Comparison of ENCODE assay signal across 11 mouse cellular contexts in genomic region chr13:45513009-45513984, GRCm38 (mm10). TPM values are rescaled to one million over a fixed set of nuclear protein-coding genes. Genes with fewer than 3 reads are reported as not detected.
DNase-seq lines count a peak whose midpoint lies in the region; ATAC-seq and TF ChIP-seq lines count a peak whose summit lies in the region.
"Had no signal": no experiment of that assay in that cellular context is flagged by ENCODE, and none has a peak within 500 bp of the region (broad histone marks: within the 10 kb centered on the region; RNA-seq: fewer than 3 reads in every experiment).

No protein-coding gene starts in this region.

- 0 out of 2 replicates have a peak overlapping the region, but pooled peaks have one; percentile 38 for H3K4me2 ChIP-seq in heart, embryonic 12.5 days
- H3K4me2 ChIP-seq in midbrain, embryonic 12.5 days (replicated peaks), result no peak overlapping the region
- no peak overlapping the region for H3K4me2 ChIP-seq in midbrain, embryonic 16.5 days (ENCODE audit: low read length)
- no peak overlapping the region for H3K4me2 ChIP-seq in heart, postnatal 0 days (ENCODE audit: low read depth, low read length)
- no peak overlapping the region for H3K4me2 ChIP-seq in stomach, embryonic 16.5 days (ENCODE audit: low read depth, low read length)
- no peak overlapping the region for H3K4me2 ChIP-seq in neural tube, embryonic 15.5 days
- H3K4me2 ChIP-seq: hindbrain, embryonic 14.5 days had no signal

- no peak for TF ChIP-seq EP300 in heart, postnatal 0 days (IDR thresholded peaks at IDR 0.05; ENCODE audit: low read depth)

- H3K9ac ChIP-seq in heart, embryonic 12.5 days, result no peak overlapping the region
- H3K9ac ChIP-seq in midbrain, embryonic 12.5 days (replicated peaks), result peak overlapping the region; percentile 15
- no peak overlapping the region for H3K9ac ChIP-seq in midbrain, embryonic 16.5 days (ENCODE audit: low read depth, low read length)
- H3K9ac ChIP-seq in heart, postnatal 0 days (replicated peaks; ENCODE audit: low read depth, low read length), result no peak overlapping the region
- H3K9ac ChIP-seq in stomach, embryonic 16.5 days (ENCODE audit: low read length), result no peak overlapping the region
- no peak overlapping the region for H3K9ac ChIP-seq in neural tube, embryonic 15.5 days (replicated peaks)
- H3K9ac ChIP-seq: hindbrain, embryonic 14.5 days had no signal

- TF ChIP-seq CTCF in heart, postnatal 0 days (IDR thresholded peaks at IDR 0.05; ENCODE audit: low read depth), result no peak

- H3K27ac ChIP-seq in heart, embryonic 12.5 days (ENCODE audit: poor library complexity, severe bottlenecking), result peak overlapping the region; percentile 63
- H3K27ac ChIP-seq in midbrain, embryonic 12.5 days (replicated peaks), result no peak overlapping the region
- H3K27ac ChIP-seq in midbrain, embryonic 16.5 days (ENCODE audit: low read length), result no peak overlapping the region
- peak overlapping the region; percentile 47; the same call in 1 of the 2 replicates for H3K27ac ChIP-seq in heart, postnatal 0 days (ENCODE audit: low read depth)
- peak overlapping the region; percentile 18; the same call in 1 of the 2 replicates for H3K27ac ChIP-seq in stomach, embryonic 16.5 days (ENCODE audit: low read length)
- H3K27ac ChIP-seq in neural tube, embryonic 15.5 days (replicated peaks), result no peak overlapping the region
- H3K27ac ChIP-seq: hindbrain, embryonic 14.5 days; macrophage had no signal

- WGBS in heart, embryonic 12.5 days, result 52% methylated on average over 12 of the region's 12 CpGs
- WGBS in midbrain, embryonic 12.5 days, result 76% methylated on average over 12 of the region's 12 CpGs
- 74% methylated on average over 12 of the region's 12 CpGs for WGBS in midbrain, embryonic 16.5 days
- WGBS in heart, postnatal 0 days, result 47% methylated on average over 12 of the region's 12 CpGs
- WGBS in stomach, embryonic 16.5 days, result 64% methylated on average over 12 of the region's 12 CpGs
- 85% methylated on average over 12 of the region's 12 CpGs for WGBS in neural tube, embryonic 15.5 days

- H3K9me3 ChIP-seq in heart, embryonic 12.5 days (replicated peaks), result no peaks in the 10 kb centered on the region
- H3K9me3 ChIP-seq in midbrain, embryonic 12.5 days, result no peaks in the 10 kb centered on the region
- H3K9me3 ChIP-seq in midbrain, embryonic 16.5 days (replicated peaks; ENCODE audit: control insufficient read depth, low read length, poor library complexity, severe bottlenecking), result no peaks in the 10 kb centered on the region
- H3K9me3 ChIP-seq in heart, postnatal 0 days (replicated peaks; ENCODE audit: control insufficient read depth, low read length), result no peaks in the 10 kb centered on the region
- H3K9me3 ChIP-seq in stomach, embryonic 16.5 days (replicated peaks; ENCODE audit: control insufficient read depth, low read length), result no peaks in the 10 kb centered on the region
- no peaks in the 10 kb centered on the region for H3K9me3 ChIP-seq in neural tube, embryonic 15.5 days (replicated peaks)

- no peaks in the 10 kb centered on the region for H3K27me3 ChIP-seq in heart, embryonic 12.5 days (replicated peaks)
- peaks cover 33% of the 10 kb centered on the region for H3K27me3 ChIP-seq in midbrain, embryonic 12.5 days
- H3K27me3 ChIP-seq in midbrain, embryonic 16.5 days (ENCODE audit: control insufficient read depth, insufficient read depth, low read depth, low read length), result no peaks in the 10 kb centered on the region
- no peaks in the 10 kb centered on the region for H3K27me3 ChIP-seq in heart, postnatal 0 days (ENCODE audit: control insufficient read depth, insufficient read depth, low read length)
- H3K27me3 ChIP-seq in stomach, embryonic 16.5 days (ENCODE audit: control insufficient read depth, insufficient read depth, low read length), result no peaks in the 10 kb centered on the region
- no peaks in the 10 kb centered on the region for H3K27me3 ChIP-seq in neural tube, embryonic 15.5 days (replicated peaks)

- no peak for DNase-seq in heart, adult 18-20 months
- no peak for DNase-seq in heart, postnatal 0 days (ENCODE audit: low spot score)
- no peak for DNase-seq in ovary, postnatal 10 days (ENCODE audit: low spot score)
- DNase-seq: right cerebral cortex, adult 18-20 months had no signal

- peaks cover 18% of the 10 kb centered on the region for H3K36me3 ChIP-seq in heart, embryonic 12.5 days
- no peaks in the 10 kb centered on the region for H3K36me3 ChIP-seq in midbrain, embryonic 12.5 days
- no peaks in the 10 kb centered on the region for H3K36me3 ChIP-seq in midbrain, embryonic 16.5 days (ENCODE audit: control insufficient read depth, insufficient read depth, low read length)
- peaks cover 20% of the 10 kb centered on the region for H3K36me3 ChIP-seq in heart, postnatal 0 days (replicated peaks; ENCODE audit: control insufficient read depth, insufficient read depth, low read length)
- H3K36me3 ChIP-seq in stomach, embryonic 16.5 days (ENCODE audit: control insufficient read depth, insufficient read depth, low read length), result no peaks in the 10 kb centered on the region
- H3K36me3 ChIP-seq in neural tube, embryonic 15.5 days, result no peaks in the 10 kb centered on the region

- peaks cover 86% of the 10 kb centered on the region for H3K4me1 ChIP-seq in heart, embryonic 12.5 days (replicated peaks)
- peaks cover 32% of the 10 kb centered on the region for H3K4me1 ChIP-seq in midbrain, embryonic 12.5 days
- peaks cover 25% of the 10 kb centered on the region for H3K4me1 ChIP-seq in midbrain, embryonic 16.5 days (ENCODE audit: control insufficient read depth, insufficient read depth, low read length)
- peaks cover 64% of the 10 kb centered on the region for H3K4me1 ChIP-seq in heart, postnatal 0 days (ENCODE audit: control insufficient read depth, insufficient read depth)
- peaks cover 48% of the 10 kb centered on the region for H3K4me1 ChIP-seq in stomach, embryonic 16.5 days (ENCODE audit: control insufficient read depth, insufficient read depth, low read length)
- peaks cover 57% of the 10 kb centered on the region for H3K4me1 ChIP-seq in neural tube, embryonic 15.5 days

- H3K4me3 ChIP-seq in heart, embryonic 12.5 days, result no peak overlapping the region
- H3K4me3 ChIP-seq in midbrain, embryonic 12.5 days, result no peak overlapping the region
- no peak overlapping the region for H3K4me3 ChIP-seq in midbrain, embryonic 16.5 days (ENCODE audit: low read depth, low read length)
- no peak overlapping the region for H3K4me3 ChIP-seq in heart, postnatal 0 days (ENCODE audit: low read depth, low read length)
- no peak overlapping the region for H3K4me3 ChIP-seq in stomach, embryonic 16.5 days (replicated peaks; ENCODE audit: low read length)
- no peak overlapping the region for H3K4me3 ChIP-seq in neural tube, embryonic 15.5 days (replicated peaks)

- no peak for ATAC-seq in heart, embryonic 12.5 days (ENCODE audit: insufficient number of reproducible peaks, low FRiP score)
- ATAC-seq in midbrain, embryonic 12.5 days (ENCODE audit: low FRiP score, low read depth), result no peak
- no peak for ATAC-seq in midbrain, embryonic 16.5 days
- ATAC-seq in heart, postnatal 0 days (ENCODE audit: insufficient read depth, low read depth), result no peak
- no peak for ATAC-seq in stomach, embryonic 16.5 days (ENCODE audit: insufficient read depth, low FRiP score)
- no peak for ATAC-seq in neural tube, embryonic 15.5 days (ENCODE audit: low FRiP score)

RNA-seq across cellular contexts. Expression of gene Gmpr, which starts 6.1 kb away (rescaled TPM):
- 165 and 166 TPM in 2 replicates for polyA plus RNA-seq in heart, embryonic 12.5 days (2016; fragmentation: Nextera tagmentation; extraction: Ambion mirVana)
- total RNA-seq in heart, adult 18-20 months (2021), result 100 to 1,000 TPM; 149 to 156 TPM
- 14.3 and 15.7 TPM in 2 replicates for polyA plus RNA-seq in midbrain, embryonic 12.5 days (2016; fragmentation: Nextera tagmentation; extraction: Ambion mirVana)
- 25.0 and 33.8 TPM in 2 replicates for polyA plus RNA-seq in midbrain, embryonic 16.5 days (2015; fragmentation: Nextera tagmentation; extraction: Ambion mirVana)
- 195 TPM in 2 replicates for total RNA-seq in heart, postnatal 0 days (2014; rRNA removed; ENCODE audit: low replicate concordance)
- 282 and 284 TPM in 2 replicates for polyA plus RNA-seq in heart, postnatal 0 days (2015; fragmentation: Nextera tagmentation; extraction: Ambion mirVana)
- polyA plus RNA-seq in stomach, embryonic 16.5 days (2015; fragmentation: Nextera tagmentation; extraction: Ambion mirVana), result 39.8 and 50.5 TPM in 2 replicates
- polyA plus RNA-seq in neural tube, embryonic 15.5 days (2015; fragmentation: Nextera tagmentation; extraction: Ambion mirVana), result 49.8 and 64.3 TPM in 2 replicates

Comparison
In these comparisons a context has a peak if more than half of its experiments do, and no peak if none do; other contexts are left out.
1. H3K27ac ChIP-seq: peak in heart, embryonic 12.5 days (single experiment), heart, postnatal 0 days (single experiment) and stomach, embryonic 16.5 days (single experiment); none in midbrain, embryonic 12.5 days (single experiment), midbrain, embryonic 16.5 days (single experiment) and neural tube, embryonic 15.5 days (single experiment).